Mouse (Mus musculus) urinary bladder, adult 2 months (tissue): ENCODE measurements around the gene Sdf2l1. TPM values are rescaled to one million over a fixed set of nuclear protein-coding genes. Genes with fewer than 3 reads are reported as not detected.

Experiments
- DNase-seq: peaks from one replicate; pipeline ENCODE4 v3.0.0; 2022; ENCODE audit warnings: low spot score
- polyA plus RNA-seq: library from polyadenylated mRNA; depleted of rRNA; stranded (reverse); fragments of >200 nt; gene quantifications from 2 replicates; pipeline ENCODE4 v1.2.3, GENCODE M21; 2012; rRNA removed

Gene Sdf2l1
- polyA plus RNA-seq, 1 experiment, result 17.9 TPM

DNA sequence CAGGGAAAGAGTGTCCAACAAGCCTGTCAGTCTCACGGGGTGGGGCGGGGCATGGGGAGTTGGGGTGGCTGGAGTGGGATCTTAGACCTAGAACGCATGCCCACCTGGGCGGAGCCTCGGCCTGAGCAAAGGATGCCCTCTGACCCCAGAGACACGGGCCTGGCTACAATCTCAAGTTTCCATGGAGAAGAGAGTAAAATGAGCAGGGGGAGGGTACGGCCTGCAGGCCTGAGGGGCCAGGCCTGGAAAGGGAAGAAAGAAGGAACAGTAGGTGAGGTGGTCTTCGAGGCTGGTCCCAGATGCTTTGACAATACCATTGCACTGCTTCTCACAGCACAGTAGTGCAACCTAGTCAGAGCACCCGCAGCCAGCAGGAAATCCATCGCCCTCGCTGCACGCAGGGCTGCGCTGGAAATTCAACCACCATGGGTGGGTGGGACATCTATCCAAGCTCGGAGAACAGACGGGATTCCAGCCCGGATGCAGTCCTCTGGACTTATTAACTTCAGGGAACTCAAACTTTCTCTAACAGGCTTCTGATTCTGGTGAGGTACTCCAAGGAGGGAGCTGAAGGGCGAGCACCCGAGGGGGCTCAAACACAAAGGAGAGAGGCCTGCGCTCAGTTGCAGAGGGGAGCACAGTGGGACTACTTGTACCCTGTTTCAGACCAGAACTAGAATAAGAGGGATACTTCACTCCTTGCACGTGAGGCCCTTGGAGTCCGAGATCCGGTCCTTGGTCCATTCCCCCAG is 7.9 kb downstream of the Sdf2l1 start:
- DNase-seq, result no peak

DNA sequence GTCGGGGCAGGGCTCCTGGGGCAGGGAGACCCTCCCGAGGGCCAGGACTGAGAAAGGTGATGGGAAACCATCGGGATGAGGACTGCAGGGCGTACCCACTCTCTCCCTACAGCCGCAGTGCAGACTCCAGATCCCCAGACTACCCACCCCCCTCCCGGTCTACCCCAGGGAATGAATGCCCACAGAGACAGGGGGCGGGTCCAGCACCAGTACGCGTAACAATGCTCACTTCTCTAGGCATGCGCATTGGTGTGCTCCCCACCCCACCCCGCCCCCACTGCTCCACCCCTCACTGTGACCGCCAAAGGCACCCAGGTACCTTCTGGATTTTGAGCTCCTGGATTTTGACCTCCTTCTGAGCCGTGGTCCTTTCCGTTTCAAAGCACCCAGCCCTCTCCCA is 10.6 kb downstream of the Sdf2l1 start:
- no peak for DNase-seq

DNA sequence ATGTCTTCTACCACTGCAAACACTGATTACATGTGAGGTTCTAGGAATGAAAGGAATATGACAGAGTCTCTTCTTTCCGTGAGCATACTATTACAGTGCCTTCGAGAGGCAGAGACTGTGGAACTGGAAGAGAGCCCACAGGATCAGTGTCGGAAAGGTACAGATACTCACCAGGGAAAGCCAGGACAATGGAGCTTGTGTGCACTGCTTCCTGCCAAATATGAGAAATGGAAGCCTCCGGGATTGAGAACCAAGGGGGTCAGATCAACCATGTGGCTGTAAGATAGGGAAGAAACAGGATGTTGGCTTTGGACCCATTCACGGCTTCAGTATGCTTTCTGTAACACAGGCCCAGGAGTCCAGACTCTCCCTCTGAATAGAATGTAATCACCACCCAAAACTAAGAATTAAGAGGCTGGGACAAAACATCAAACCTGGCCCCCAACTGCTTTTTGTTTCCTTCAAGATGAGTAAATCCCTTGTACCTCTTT is 14.8 kb downstream of the Sdf2l1 start:
- no peak for DNase-seq

DNA sequence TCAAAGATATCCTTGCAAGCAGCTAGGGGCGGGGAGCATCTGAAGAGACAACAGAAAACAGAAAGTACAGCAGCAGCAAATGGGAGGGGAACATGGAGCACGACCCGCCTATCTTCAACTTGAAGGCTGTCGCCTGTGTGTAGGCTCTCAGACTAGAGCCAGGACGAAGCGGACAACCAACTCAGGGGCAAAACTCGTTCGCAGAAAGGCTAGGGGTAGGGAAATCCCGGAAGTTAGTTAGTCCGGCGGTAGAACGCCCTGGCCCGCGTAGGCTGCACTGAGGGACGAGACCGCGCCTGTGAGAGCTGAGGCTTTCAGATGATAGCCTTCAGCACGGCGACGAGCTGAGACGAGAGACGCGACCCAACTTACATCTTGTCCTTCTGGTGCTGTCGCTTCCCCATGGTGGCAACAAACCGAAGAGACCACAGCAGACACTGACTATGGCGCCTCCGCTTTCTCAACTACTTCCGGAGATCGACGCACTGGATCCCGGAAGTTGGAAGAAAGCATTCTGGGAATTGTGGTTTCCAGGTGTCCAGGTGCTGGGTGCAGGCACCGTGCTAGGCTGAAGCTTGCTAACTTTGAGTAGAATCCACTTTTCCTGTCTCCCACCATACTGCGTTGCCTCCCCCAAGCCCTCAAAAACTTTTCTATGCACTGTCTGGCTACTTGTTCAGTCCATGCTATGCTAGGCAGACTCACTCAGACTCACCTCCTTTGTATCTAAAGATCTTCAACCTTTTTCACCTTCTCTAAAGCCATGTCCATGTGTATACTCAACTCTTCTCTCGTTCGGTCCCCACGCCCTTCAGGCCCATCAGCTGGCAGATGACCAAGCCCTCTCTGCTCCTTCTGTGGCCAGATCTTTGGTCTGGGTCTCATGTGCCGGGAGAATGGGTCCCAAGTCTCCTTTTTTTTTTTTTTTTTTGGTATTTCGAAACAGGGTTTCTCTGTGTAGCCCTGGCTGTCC is 21.1 kb downstream of the Sdf2l1 start, which contains the start of gene Ppil2:
Gene Ppil2, minus strand, starts transcription at position 487 of the 973 bp plus-strand sequence.
- DNase-seq, result no peak

DNA sequence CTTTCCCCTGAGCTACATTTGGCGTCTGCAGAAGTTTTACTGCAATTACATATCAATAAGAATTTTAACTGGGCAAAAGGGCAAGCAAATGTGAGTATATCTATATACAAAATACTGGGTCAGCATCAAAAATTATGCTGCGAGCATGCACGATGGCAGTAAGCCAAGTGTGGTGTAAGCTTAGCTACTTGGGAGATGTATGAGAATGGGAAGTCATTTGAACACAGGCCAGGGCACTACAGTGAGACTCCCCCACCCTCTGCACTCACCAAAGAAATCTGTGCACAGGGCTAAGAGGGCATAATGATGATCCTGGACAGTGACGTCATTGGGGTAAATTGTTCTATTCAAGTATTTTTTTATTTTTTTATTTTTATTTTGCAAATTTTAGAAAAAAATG is 27.6 kb downstream of the Sdf2l1 start:
- no peak for DNase-seq

DNA sequence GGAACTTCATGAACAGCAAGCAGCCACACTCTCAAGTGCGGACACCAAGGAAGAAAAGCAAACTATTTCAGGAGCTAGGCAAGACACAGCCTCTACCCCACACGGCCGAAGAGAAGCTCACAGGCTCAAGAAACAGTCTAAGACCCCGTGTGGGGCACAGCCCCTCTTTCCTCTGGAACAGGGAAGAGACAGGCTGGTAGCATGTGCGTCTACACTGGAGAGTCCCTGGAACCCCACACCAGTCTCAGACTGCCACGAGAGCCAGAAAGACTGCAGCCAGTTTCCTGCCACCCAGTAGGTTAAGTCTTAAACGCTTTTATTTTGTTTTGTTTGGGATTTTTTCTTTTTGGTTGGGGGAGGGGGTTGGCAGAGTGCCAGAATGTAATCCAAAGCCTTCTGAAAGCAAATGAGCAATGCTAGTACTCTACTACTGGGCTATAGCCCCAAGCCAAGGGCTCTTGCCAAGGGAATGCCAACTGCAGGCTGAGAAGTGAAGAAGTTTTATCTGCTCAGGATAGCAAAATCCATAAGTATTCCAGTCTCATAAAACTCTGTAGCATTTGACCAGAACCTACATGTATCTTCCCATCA is 29.5 kb downstream of the Sdf2l1 start:
- no peak for DNase-seq

DNA sequence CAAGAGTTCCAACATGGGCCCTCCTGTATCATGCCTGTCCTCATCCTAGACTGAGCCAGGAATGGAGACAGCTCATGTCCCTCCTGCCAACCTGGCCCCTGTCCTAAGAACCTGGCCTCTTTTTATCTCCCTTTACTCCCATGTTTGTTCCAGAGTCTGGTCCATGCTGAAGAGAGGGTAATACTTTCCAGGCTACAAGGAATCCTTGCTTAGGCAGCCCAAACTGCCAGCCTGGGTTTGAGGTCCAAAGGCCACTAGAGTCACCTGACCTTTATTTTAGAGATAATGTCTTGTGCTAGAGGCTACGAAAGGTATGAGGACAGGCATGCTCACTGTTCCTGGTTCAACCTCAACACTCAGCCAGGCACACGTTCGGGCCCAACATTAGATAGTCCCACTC is 35.2 kb downstream of the Sdf2l1 start:
- no peak for DNase-seq

DNA sequence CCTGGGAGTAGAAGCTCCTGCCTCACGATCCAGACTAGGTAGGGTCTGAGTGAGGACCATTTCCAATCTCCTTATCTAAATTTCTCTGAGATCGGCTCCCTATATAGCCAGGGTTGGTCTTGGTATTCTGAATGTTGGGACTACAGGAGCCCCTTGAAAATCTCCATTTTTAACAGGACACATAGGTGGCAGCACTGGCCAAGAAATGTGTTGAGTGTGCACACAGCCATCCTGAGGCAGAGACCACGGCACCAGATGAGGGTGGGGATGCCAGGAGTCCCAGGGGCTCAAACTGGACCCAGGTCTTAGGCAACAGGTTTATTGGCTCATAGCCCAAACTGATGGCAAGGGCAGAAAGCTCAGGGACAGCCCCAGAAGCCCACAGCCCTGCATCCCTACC is 43.8 kb downstream of the Sdf2l1 start:
- no peak for DNase-seq

DNA sequence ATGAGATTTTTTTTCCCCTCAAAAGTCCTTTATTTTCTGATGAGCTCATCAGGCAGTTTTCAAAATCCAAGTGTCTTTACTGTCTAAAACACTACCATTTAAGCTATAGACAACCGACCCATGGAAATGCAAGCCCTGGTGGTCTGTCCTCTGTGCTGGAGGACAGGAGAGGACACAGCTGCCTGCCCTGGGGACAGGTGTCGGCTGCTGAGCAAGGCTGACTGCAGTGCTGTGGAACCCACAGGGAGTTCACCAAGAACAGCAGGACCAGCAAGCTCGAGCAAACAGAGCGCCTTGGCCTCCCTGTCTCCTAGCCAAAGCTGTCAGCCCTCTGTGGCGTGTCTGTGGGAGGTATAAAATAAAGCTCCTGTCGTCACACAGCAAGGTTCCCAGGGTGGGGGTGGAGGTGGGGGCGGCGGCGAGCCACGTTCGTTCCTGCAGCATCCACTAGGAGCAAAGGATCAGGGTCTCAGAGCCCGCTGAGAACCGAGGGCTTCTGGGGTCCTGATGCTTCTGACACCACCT is 45.5 kb downstream of the Sdf2l1 start:
- no peak for DNase-seq

DNA sequence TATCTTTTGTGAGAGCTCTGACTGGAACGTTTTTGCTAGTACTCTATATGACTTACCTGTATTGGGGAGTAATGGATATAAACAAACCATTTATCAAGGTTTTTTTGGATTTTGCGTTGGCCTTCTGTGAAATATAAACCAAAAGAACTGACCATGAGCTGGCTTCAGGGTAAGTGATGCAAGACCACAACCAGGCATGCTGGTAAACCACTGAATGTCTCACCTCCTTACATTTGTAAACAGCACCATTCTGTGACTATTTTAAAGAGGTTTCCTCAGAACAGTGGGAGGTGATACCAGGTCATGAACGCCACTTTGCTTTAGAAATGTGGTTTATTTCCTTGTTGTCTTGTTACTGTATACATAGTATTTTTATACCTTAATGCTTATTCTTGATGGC is 45.9 kb downstream of the Sdf2l1 start:
- no peak for DNase-seq

DNA sequence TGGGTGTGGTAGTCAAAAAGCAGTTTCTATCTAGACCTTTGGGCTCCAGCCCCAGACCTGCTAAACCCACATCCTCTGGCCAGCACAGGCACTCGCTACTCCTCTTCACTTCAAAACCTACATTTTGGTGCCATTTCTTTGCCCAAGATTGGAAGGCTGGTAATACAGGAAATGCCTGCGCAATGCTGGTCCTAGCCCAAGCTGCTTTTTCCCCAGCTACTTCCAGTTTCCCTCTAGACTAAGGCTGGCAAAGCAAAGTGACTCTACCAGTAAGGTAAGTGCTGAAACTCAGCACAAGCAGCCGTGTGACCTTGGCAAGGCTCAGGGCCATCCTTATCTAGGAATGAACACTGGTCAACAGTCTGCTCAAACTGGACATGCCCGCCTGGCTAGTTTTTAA is 46.5 kb downstream of the Sdf2l1 start:
- no peak for DNase-seq

DNA sequence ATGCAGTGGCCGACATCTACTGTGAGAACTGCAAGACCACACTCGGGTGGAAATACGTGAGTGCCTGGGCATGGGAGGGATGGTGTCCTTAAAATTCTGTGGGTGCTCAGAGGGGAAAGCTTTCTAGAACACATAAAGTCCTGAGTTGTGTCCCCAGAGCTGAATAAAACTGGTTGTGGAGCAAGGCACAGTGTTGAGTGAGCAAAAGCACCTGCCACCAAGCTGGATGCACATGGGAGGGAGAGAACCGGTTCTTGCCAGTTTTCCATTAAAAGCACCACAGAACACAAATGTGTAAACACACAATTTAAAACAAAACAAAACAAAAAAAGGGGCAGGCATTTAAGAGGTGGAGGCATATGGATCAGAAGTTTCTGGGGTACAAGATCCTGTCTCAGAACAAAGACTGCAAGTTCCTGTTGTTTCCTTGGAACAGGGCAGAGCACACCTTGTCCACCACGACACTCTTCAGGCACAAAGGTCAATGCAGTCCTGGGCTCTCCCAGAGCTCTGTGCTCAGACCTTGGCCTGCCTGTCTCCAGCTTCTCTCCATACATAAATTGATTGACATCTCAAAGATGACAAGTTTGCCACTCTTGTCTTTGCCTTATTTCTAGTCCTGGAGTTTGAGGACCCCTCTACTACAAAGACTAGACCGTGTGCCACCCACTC is 49.9 kb downstream of the Sdf2l1 start:
- DNase-seq, result no peak

Other genes with a start within 250 kb of the Sdf2l1 start
- 17.8 and 18.2 TPM in 2 replicates for gene Ppm1f, start 235.9 kb downstream of the Sdf2l1 start, polyA plus RNA-seq
- gene Mapk1, start 149.0 kb downstream of the Sdf2l1 start, polyA plus RNA-seq, result 122 and 134 TPM in 2 replicates
- gene Ypel1, start 62.7 kb downstream of the Sdf2l1 start, polyA plus RNA-seq, result 4.2 and 4.5 TPM in 2 replicates
- gene Ppil2, start 21.1 kb downstream of the Sdf2l1 start, polyA plus RNA-seq, result 86.8 and 97.1 TPM in 2 replicates
- 0.50 and 0.74 TPM in 2 replicates for gene 2610318N02Rik, start 7.2 kb downstream of the Sdf2l1 start, polyA plus RNA-seq
- 8.3 and 11.9 TPM in 2 replicates for gene Ydjc, start 12.2 kb upstream of the Sdf2l1 start, polyA plus RNA-seq
- 4.9 and 5.5 TPM in 2 replicates for gene Ccdc116, start 14.8 kb upstream of the Sdf2l1 start, polyA plus RNA-seq
- gene Ube2l3, start 70.3 kb upstream of the Sdf2l1 start, polyA plus RNA-seq, result 105 and 111 TPM in 2 replicates
- 0.26 and 0.37 TPM in 2 replicates for gene Rimbp3, start 76.2 kb upstream of the Sdf2l1 start, polyA plus RNA-seq
- 3.5 and 4.7 TPM in 2 replicates for gene Hic2, start 101.2 kb upstream of the Sdf2l1 start, polyA plus RNA-seq
- 30.4 and 31.6 TPM in 2 replicates for gene Tmem191c, start 143.7 kb upstream of the Sdf2l1 start, polyA plus RNA-seq
- gene Serpind1, start 199.0 kb upstream of the Sdf2l1 start, polyA plus RNA-seq, result 0.19 and 0.24 TPM in 2 replicates